Mouse (Mus musculus): ENCODE measurements at regions not wholly inside any gene's neighbourhood (a gene's known extent, or its start where the extent isn't known, plus 50 kb on each side); places are given as distances from the start of the nearest gene placed in this dataset.

DNA sequence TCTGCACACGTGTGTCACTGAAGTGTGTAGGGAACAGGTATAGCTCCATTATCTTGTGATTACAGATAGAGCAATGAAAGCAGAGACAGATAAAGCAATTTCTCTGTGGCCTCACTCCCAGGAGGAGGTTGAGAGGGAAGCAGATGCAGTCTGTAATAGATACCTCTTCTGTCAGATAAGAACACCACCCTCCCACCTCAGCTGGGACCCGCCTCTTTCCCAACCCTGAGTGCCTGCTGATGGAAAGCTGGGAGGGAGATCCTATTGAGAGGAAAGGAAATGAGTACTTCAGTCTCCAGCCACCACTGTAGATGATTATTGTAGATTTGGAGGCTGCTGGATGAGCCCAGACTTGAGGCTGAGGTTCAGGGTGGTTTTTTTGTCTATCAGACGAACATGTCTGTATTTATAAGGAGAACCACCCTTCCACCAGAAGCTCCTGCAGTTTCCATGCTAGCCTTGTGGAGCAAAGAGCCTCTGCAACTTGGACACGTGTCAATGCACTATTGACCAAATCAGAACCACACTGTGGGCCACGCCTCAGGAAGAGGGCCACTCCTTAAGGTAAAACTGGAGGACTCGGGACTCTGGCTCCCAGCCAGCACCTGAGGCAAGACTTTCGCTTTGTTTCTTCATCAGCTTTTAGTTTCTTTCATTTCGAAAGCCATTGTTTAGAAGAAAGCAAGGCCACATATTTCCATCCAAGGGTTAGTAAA lies 55.3 kb upstream of the Plekha5 start:
- Histone ChIP-seq H3K4me1 (ENCODE audit: control insufficient read depth, insufficient read depth, low read length) (no peaks in the 10 kb centered on the region), H3K4me3 (ENCODE audit: insufficient read depth, low read depth, low read length) (no peak overlapping the region), H3K27ac (ENCODE audit: insufficient read depth, low read depth, low read length) (no peak overlapping the region)
- TF ChIP-seq CTCF (IDR thresholded peaks at IDR 0.05; ENCODE audit: insufficient read depth, low read depth, low read length), result no peak
- 72% methylated on average over 8 of the region's 8 CpGs for WGBS

GRCm38 (mm10) chr6:140367303-140367702 lies 56.6 kb upstream of the Plekha5 start:
- H3K27ac ChIP-seq (ENCODE audit: insufficient read depth, low read depth, low read length), result no peak overlapping the region
- TF ChIP-seq CTCF (IDR thresholded peaks at IDR 0.05; ENCODE audit: insufficient read depth, low read depth, low read length) (no peak), POLR2A (IDR thresholded peaks at IDR 0.05; ENCODE audit: insufficient read depth, low read depth, low read length) (no peak)
- WGBS, result 91% methylated on average over 6 of the region's 6 CpGs
- H3K4me1 ChIP-seq (ENCODE audit: control insufficient read depth, insufficient read depth, low read length), result no peaks in the 10 kb centered on the region
- no peak overlapping the region for H3K4me3 ChIP-seq (ENCODE audit: insufficient read depth, low read depth, low read length)

- Histone ChIP-seq H3K27ac (ENCODE audit: insufficient read depth, low read depth, low read length) (no peak overlapping the region), H3K4me1 (ENCODE audit: control insufficient read depth, insufficient read depth, low read length) (no peaks in the 10 kb centered on the region), H3K4me3 (ENCODE audit: insufficient read depth, low read depth, low read length) (no peak overlapping the region)
- no peak for TF ChIP-seq POLR2A (IDR thresholded peaks at IDR 0.05; ENCODE audit: insufficient read depth, low read depth, low read length)
- 71% methylated on average over 3 of the region's 3 CpGs for WGBS
Measured at GRCm38 (mm10) chr6:140366791-140367190, 57.1 kb upstream of the Plekha5 start.

GRCm38 (mm10) chr6:140360996-140361395 lies 62.9 kb upstream of the Plekha5 start:
- no peak overlapping the region for H3K4me3 ChIP-seq (ENCODE audit: insufficient read depth, low read depth, low read length)
- no peak for TF ChIP-seq POLR2A (IDR thresholded peaks at IDR 0.05; ENCODE audit: insufficient read depth, low read depth, low read length)
- no peak for TF ChIP-seq CTCF (IDR thresholded peaks at IDR 0.05; ENCODE audit: insufficient read depth, low read depth, low read length)
- 56% methylated on average over 4 of the region's 4 CpGs for WGBS
- no peak overlapping the region for H3K27ac ChIP-seq (ENCODE audit: insufficient read depth, low read depth, low read length)
- H3K4me1 ChIP-seq (ENCODE audit: control insufficient read depth, insufficient read depth, low read length), result no peaks in the 10 kb centered on the region

GRCm38 (mm10) chr6:140357901-140358300 lies 66.0 kb upstream of the Plekha5 start:
- H3K4me1 ChIP-seq (ENCODE audit: control insufficient read depth, insufficient read depth, low read length), result peaks cover 2% of the 10 kb centered on the region; the same call in 1 of the 2 replicates
- whole genome bisulfite sequencing, result 83% methylated on average over 2 of the region's 2 CpGs

GRCm38 (mm10) chr6:140357300-140357699 lies 66.6 kb upstream of the Plekha5 start:
- H3K4me1 ChIP-seq (ENCODE audit: control insufficient read depth, insufficient read depth, low read length), result peaks cover 2% of the 10 kb centered on the region; the same call in 1 of the 2 replicates
- 90% methylated on average over 8 of the region's 8 CpGs for WGBS
- TF ChIP-seq POLR2A (IDR thresholded peaks at IDR 0.05; ENCODE audit: insufficient read depth, low read depth, low read length) (no peak), CTCF (IDR thresholded peaks at IDR 0.05; ENCODE audit: insufficient read depth, low read depth, low read length) (no peak)
- H3K27ac ChIP-seq (ENCODE audit: insufficient read depth, low read depth, low read length), result no peak overlapping the region
- H3K4me3 ChIP-seq (ENCODE audit: insufficient read depth, low read depth, low read length), result no peak overlapping the region

More at GRCm38 (mm10) chr6:140357901-140358300, 66.0 kb upstream of the Plekha5 start:
- H3K4me3 ChIP-seq (ENCODE audit: insufficient read depth, low read depth, low read length), result no peak overlapping the region
- TF ChIP-seq CTCF (IDR thresholded peaks at IDR 0.05; ENCODE audit: insufficient read depth, low read depth, low read length) (no peak), POLR2A (IDR thresholded peaks at IDR 0.05; ENCODE audit: insufficient read depth, low read depth, low read length) (no peak)
- no peak overlapping the region for H3K27ac ChIP-seq (ENCODE audit: insufficient read depth, low read depth, low read length)

DNA sequence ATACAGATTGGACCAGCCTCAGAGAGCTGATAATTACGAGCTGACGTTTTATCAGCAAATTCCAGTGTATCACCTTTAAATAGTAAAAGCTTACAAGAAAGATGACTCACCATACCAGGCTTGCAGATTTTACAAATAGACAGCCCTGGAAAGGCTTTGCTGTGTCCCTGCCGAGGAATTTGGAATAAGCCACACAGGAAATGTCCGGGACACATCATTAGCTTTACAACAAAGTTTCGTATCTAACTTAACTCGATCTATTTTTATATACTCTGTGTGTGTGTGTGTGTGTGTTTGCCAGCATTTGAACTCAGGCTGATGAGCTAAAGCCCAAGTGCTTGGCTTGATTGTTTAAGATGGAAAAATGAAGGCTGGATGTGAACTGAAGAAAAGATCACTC lies 69.8 kb upstream of the Plekha5 start:
- Histone ChIP-seq H3K4me3 (ENCODE audit: insufficient read depth, low read depth, low read length) (no peak overlapping the region), H3K27ac (ENCODE audit: insufficient read depth, low read depth, low read length) (no peak overlapping the region), H3K4me1 (ENCODE audit: control insufficient read depth, insufficient read depth, low read length) (peaks cover 2% of the 10 kb centered on the region; the same call in 1 of the 2 replicates)
- TF ChIP-seq CTCF (IDR thresholded peaks at IDR 0.05; ENCODE audit: insufficient read depth, low read depth, low read length), result no peak
- no peak for TF ChIP-seq POLR2A (IDR thresholded peaks at IDR 0.05; ENCODE audit: insufficient read depth, low read depth, low read length)
- WGBS, result 37% methylated on average over 6 of the region's 6 CpGs

- Histone ChIP-seq H3K27ac (ENCODE audit: insufficient read depth, low read depth, low read length) (no peak overlapping the region), H3K4me1 (ENCODE audit: control insufficient read depth, insufficient read depth, low read length) (peaks cover 2% of the 10 kb centered on the region; the same call in 1 of the 2 replicates), H3K4me3 (ENCODE audit: insufficient read depth, low read depth, low read length) (no peak overlapping the region)
- TF ChIP-seq POLR2A (IDR thresholded peaks at IDR 0.05; ENCODE audit: insufficient read depth, low read depth, low read length) (no peak), CTCF (IDR thresholded peaks at IDR 0.05; ENCODE audit: insufficient read depth, low read depth, low read length) (no peak)
- WGBS, result 41% methylated on average over 6 of the region's 6 CpGs
Measured at GRCm38 (mm10) chr6:140353610-140354009, 70.2 kb upstream of the Plekha5 start.

- H3K27ac ChIP-seq (ENCODE audit: insufficient read depth, low read depth, low read length), result no peak overlapping the region
- no peak overlapping the region for H3K4me3 ChIP-seq (ENCODE audit: insufficient read depth, low read depth, low read length)
- TF ChIP-seq POLR2A (IDR thresholded peaks at IDR 0.05; ENCODE audit: insufficient read depth, low read depth, low read length), result no peak
- TF ChIP-seq CTCF (IDR thresholded peaks at IDR 0.05; ENCODE audit: insufficient read depth, low read depth, low read length), result no peak
- 76% methylated on average over 4 of the region's 6 CpGs for WGBS
- peaks cover 2% of the 10 kb centered on the region; the same call in 1 of the 2 replicates for H3K4me1 ChIP-seq (ENCODE audit: control insufficient read depth, insufficient read depth, low read length)
Measured at GRCm38 (mm10) chr6:140351365-140352095, 72.3 kb upstream of the Plekha5 start.
